Comparison of ENCODE assay signal across 8 mouse cellular contexts in the genomic region with DNA sequence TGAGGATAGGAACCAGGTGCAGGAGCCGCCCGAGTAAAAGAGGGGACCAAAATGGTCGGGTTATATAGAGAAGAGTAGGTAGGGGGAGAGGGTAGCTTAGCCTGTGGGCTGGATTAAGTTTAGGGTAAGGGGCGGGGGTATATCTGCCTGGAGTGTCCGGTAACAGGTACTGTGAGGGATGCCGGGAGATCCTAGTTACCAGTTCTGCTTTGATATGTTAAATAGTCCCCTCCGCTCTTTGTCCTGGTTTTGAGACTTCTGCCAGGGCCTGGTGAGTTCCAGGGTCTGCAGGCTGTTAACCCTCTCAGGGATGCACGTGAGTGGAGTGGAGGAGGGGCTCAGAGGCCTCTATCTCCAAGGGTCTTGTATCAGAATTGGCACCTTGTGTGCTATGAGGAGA. TPM values are rescaled to one million over a fixed set of nuclear protein-coding genes. Genes with fewer than 3 reads are reported as not detected.
A peak's percentile ranks its signal among the peaks of the same experiment; 100 is the strongest.
DNase-seq lines count a peak whose midpoint lies in the region; ATAC-seq lines count a peak whose summit lies in the region.

No protein-coding gene starts in this region.

- peaks cover 12% of the 10 kb centered on the region; the same call in 1 of the 2 replicates for H3K36me3 ChIP-seq in heart, embryonic 11.5 days (ENCODE audit: control insufficient read depth, insufficient read depth, low read length)
- H3K36me3 ChIP-seq in forebrain, embryonic 15.5 days: peaks cover 10% of the 10 kb centered on the region
- H3K36me3 ChIP-seq in liver, embryonic 16.5 days (ENCODE audit: control insufficient read depth, insufficient read depth): peaks cover 21% of the 10 kb centered on the region

- no peak overlapping the region; the same call in 1 of the 2 replicates for H3K27ac ChIP-seq in heart, embryonic 11.5 days (ENCODE audit: low read depth, low read length)
- peak overlapping the region; percentile 90; the same call in 1 of the 2 replicates for H3K27ac ChIP-seq in forebrain, embryonic 15.5 days (replicated peaks)
- H3K27ac ChIP-seq in liver, embryonic 16.5 days (ENCODE audit: low read length): no peak overlapping the region

- H3K9me3 ChIP-seq in heart, embryonic 11.5 days (replicated peaks; ENCODE audit: control insufficient read depth, low read length): no peaks in the 10 kb centered on the region
- no peaks in the 10 kb centered on the region for H3K9me3 ChIP-seq in forebrain, embryonic 15.5 days
- H3K9me3 ChIP-seq in liver, embryonic 16.5 days (replicated peaks; ENCODE audit: control insufficient read depth, low read length): no peaks in the 10 kb centered on the region

- no peak for ATAC-seq in heart, embryonic 11.5 days (replicated peaks; ENCODE audit: insufficient number of reproducible peaks, low FRiP score, low TSS enrichment)
- 0 out of 2 replicates have a peak, but pooled peaks have one; percentile 7 for ATAC-seq in forebrain, embryonic 15.5 days (replicated peaks)
- ATAC-seq in liver, embryonic 16.5 days (ENCODE audit: low read depth): no peak
- no peak for ATAC-seq in erythroid progenitor cell, adult 5-6 weeks (replicated peaks; ENCODE audit: low FRiP score, poor library complexity, severe bottlenecking)

- H3K4me1 ChIP-seq in heart, embryonic 11.5 days (ENCODE audit: control insufficient read depth, insufficient read depth, low read length): peaks cover 40% of the 10 kb centered on the region
- peaks cover 60% of the 10 kb centered on the region for H3K4me1 ChIP-seq in forebrain, embryonic 15.5 days
- peaks cover 55% of the 10 kb centered on the region for H3K4me1 ChIP-seq in liver, embryonic 16.5 days (ENCODE audit: control insufficient read depth, low read depth, low read length)

- peak overlapping the region; percentile 96 for H3K4me3 ChIP-seq in heart, embryonic 11.5 days (ENCODE audit: low read depth, low read length)
- peak overlapping the region; percentile 69 for H3K4me3 ChIP-seq in forebrain, embryonic 15.5 days
- H3K4me3 ChIP-seq in liver, embryonic 16.5 days (ENCODE audit: low read depth, low read length): peak overlapping the region; percentile 94

- DNase-seq in heart, postnatal 36 days: no peak
- DNase-seq in ES-CJ7 (ENCODE audit: low read depth, low spot score): peak; percentile 97
- no peak for DNase-seq in spleen, adult 12 weeks (ENCODE audit: low spot score)
- no peak for DNase-seq in cerebellum, postnatal 4 days (ENCODE audit: low spot score in 2 of 2)

- intact Hi-C loops in heart, postnatal 36 days (cut with DNase I): no loop called here

- H3K4me2 ChIP-seq in heart, embryonic 11.5 days: peak overlapping the region; percentile 75
- H3K4me2 ChIP-seq in forebrain, embryonic 15.5 days (replicated peaks): peak overlapping the region; percentile 89
- H3K4me2 ChIP-seq in liver, embryonic 16.5 days (ENCODE audit: low read depth, low read length): peak overlapping the region; percentile 80

- peaks cover 12% of the 10 kb centered on the region for H3K27me3 ChIP-seq in heart, embryonic 11.5 days (ENCODE audit: control insufficient read depth, insufficient read depth, low read length)
- H3K27me3 ChIP-seq in forebrain, embryonic 15.5 days: peaks cover 12% of the 10 kb centered on the region
- H3K27me3 ChIP-seq in liver, embryonic 16.5 days (ENCODE audit: control insufficient read depth, insufficient read depth, low read depth, low read length): no peaks in the 10 kb centered on the region

- 32% methylated on average over 8 of the region's 8 CpGs for WGBS in heart, embryonic 11.5 days (ENCODE audit: insufficient replicate concordance)
- 5% methylated on average over 8 of the region's 8 CpGs for WGBS in forebrain, embryonic 15.5 days
- WGBS in liver, embryonic 16.5 days (ENCODE audit: insufficient replicate concordance): 23% methylated on average over 8 of the region's 8 CpGs

- H3K9ac ChIP-seq in heart, embryonic 11.5 days (ENCODE audit: low read depth, low read length): peak overlapping the region; percentile 96
- peak overlapping the region; percentile 78 for H3K9ac ChIP-seq in forebrain, embryonic 15.5 days (replicated peaks)
- H3K9ac ChIP-seq in liver, embryonic 16.5 days (ENCODE audit: low read depth, low read length): peak overlapping the region; percentile 94

RNA-seq across cellular contexts. Expression of a gene that starts 3.3 kb away (rescaled TPM):
- polyA plus RNA-seq in heart, embryonic 11.5 days (2014; fragmentation: Nextera tagmentation; extraction: Ambion mirVana): 23.3 and 24.6 TPM in 2 replicates
- 10 to 100 TPM; 14.0 to 14.8 TPM for total RNA-seq in heart, postnatal 36 days (2021)
- 36.1 and 51.2 TPM in 2 replicates for polyA plus RNA-seq in forebrain, embryonic 15.5 days (2015; fragmentation: Nextera tagmentation; extraction: Ambion mirVana)
- 8.9 and 9.7 TPM in 2 replicates for polyA plus RNA-seq in liver, embryonic 16.5 days (2015; fragmentation: Nextera tagmentation; extraction: Ambion mirVana)
- 22.6 and 25.6 TPM in 2 replicates for total RNA-seq in erythroid progenitor cell, adult 5-6 weeks (2015; ENCODE audit: low replicate concordance)
- total RNA-seq in erythroid progenitor cell, adult 5-6 weeks (2017; ENCODE audit: low replicate concordance): 22.3 and 26.0 TPM in 2 replicates

RNA-seq across cellular contexts. Expression of a gene that starts 37.8 kb away (rescaled TPM):
- polyA plus RNA-seq in heart, embryonic 11.5 days (2014; fragmentation: Nextera tagmentation; extraction: Ambion mirVana): 9.7 and 12.9 TPM in 2 replicates
- total RNA-seq in heart, postnatal 36 days (2021): 10 to 100 TPM; 62.5 to 65.0 TPM
- 24.5 and 26.9 TPM in 2 replicates for polyA plus RNA-seq in forebrain, embryonic 15.5 days (2015; fragmentation: Nextera tagmentation; extraction: Ambion mirVana)
- 5.7 and 6.6 TPM in 2 replicates for polyA plus RNA-seq in liver, embryonic 16.5 days (2015; fragmentation: Nextera tagmentation; extraction: Ambion mirVana)
- total RNA-seq in erythroid progenitor cell, adult 5-6 weeks (2015; ENCODE audit: low replicate concordance): not detected in 2 replicates
- 0.64 and 1.4 TPM in 2 replicates for total RNA-seq in erythroid progenitor cell, adult 5-6 weeks (2017; ENCODE audit: low replicate concordance)

RNA-seq across cellular contexts. Expression of a gene that starts 38.8 kb away (rescaled TPM):
- not detected in 2 replicates for polyA plus RNA-seq in heart, embryonic 11.5 days (2014; fragmentation: Nextera tagmentation; extraction: Ambion mirVana)
- not detected for total RNA-seq in heart, postnatal 36 days (2021)
- polyA plus RNA-seq in forebrain, embryonic 15.5 days (2015; fragmentation: Nextera tagmentation; extraction: Ambion mirVana): 0.06 and 0.10 TPM in 2 replicates
- polyA plus RNA-seq in liver, embryonic 16.5 days (2015; fragmentation: Nextera tagmentation; extraction: Ambion mirVana): not detected in 2 replicates
- total RNA-seq in erythroid progenitor cell, adult 5-6 weeks (2015; ENCODE audit: low replicate concordance): not detected in 2 replicates
- total RNA-seq in erythroid progenitor cell, adult 5-6 weeks (2017; ENCODE audit: low replicate concordance): not detected in 2 replicates
